Mouse (Mus musculus) heart, postnatal 4 days (tissue): ENCODE data around the gene Pla2g12b. TPM values are rescaled to one million over a fixed set of nuclear protein-coding genes. Genes with fewer than 3 reads are reported as not detected.

Experiments used
- DNase-seq: peaks from one replicate; pipeline ENCODE4 v3.0.0; 2021
- total RNA-seq, 2 experiments: library from RNA; stranded (reverse); gene quantifications; 2 replicates each; pipeline ENCODE4 v1.2.3; 2021

Gene Pla2g12b
- total RNA-seq, 2 experiments from 2014 or later: 0.25 to 0.41 TPM

DNA sequence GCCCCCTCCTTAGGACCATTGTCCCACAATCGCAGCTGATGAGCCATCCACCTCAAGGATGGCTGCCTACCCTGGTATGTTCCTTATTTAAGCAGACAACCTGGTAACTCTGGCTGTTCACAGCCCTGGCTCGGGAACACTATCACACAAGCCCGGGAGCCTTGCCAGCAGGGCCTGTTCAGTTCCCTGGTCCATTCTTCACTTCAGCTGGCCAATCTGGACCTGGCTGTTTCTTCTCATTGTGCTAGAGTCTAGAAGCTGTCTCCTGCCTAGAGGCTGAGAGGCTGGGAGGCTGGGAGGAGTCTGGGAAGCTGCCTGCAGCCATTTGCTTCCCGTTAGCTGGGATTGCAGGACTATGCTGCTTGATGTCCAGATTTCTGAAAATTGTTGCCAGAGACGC, 67.0 kb downstream of the Pla2g12b start:
- DNase-seq: peak; percentile 49

Other genes with a start within 250 kb of the Pla2g12b start
- gene Sept10, start 181.8 kb upstream of the Pla2g12b start, total RNA-seq: 10 to 100 TPM; 45.0 to 52.0 TPM
- gene Sowahc, start 181.7 kb upstream of the Pla2g12b start, total RNA-seq: 1 to 10 TPM; 1.9 to 2.0 TPM
- 10 to 100 TPM; 21.2 to 25.3 TPM for gene P4ha1, start 80.4 kb upstream of the Pla2g12b start, total RNA-seq
- gene Gm10273, start 8.0 kb upstream of the Pla2g12b start, total RNA-seq: 100 to 1,000 TPM; 134 to 144 TPM
- gene Oit3, start 38.1 kb downstream of the Pla2g12b start, total RNA-seq: under 1 TPM; 0.79 to 0.99 TPM
- gene Gm10322, start 212.4 kb downstream of the Pla2g12b start, total RNA-seq: not detected
- 10 to 100 TPM; 27.9 to 32.6 TPM for gene Mcu, start 213.0 kb downstream of the Pla2g12b start, total RNA-seq